ENCODE assay signal across 24 mouse cellular contexts in genomic region chr5:73280567-73280850, GRCm38 (mm10). TPM values are rescaled to one million over a fixed set of nuclear protein-coding genes. Genes with fewer than 3 reads are reported as not detected.
DNase-seq lines count a peak whose midpoint lies in the region; ATAC-seq and TF ChIP-seq lines count a peak whose summit lies in the region.
"Had no signal": no experiment of that assay in that cellular context is flagged by ENCODE, and none has a peak within 500 bp of the region (broad histone marks: within the 10 kb centered on the region; RNA-seq: fewer than 3 reads in every experiment).

No protein-coding gene starts in this region.

- intact Hi-C loops in heart, postnatal 36 days (cut with DNase I), result no loop called here

- no peak for TF ChIP-seq EP300 in stomach, postnatal 0 days (optimal IDR thresholded peaks at IDR 0.05)

- H3K4me1 ChIP-seq in heart, embryonic 11.5 days (ENCODE audit: control insufficient read depth, insufficient read depth, low read length), result peaks cover 7% of the 10 kb centered on the region; the same call in 1 of the 2 replicates
- 0 out of 2 replicates have a peak, but pooled peaks cover 2% of the 10 kb centered on the region for H3K4me1 ChIP-seq in stomach, embryonic 15.5 days
- peaks cover 6% of the 10 kb centered on the region; the same call in 1 of the 2 replicates for H3K4me1 ChIP-seq in stomach, postnatal 0 days (replicated peaks; ENCODE audit: control insufficient read depth, insufficient read depth)
- H3K4me1 ChIP-seq in intestine, embryonic 15.5 days (replicated peaks), result peaks cover 6% of the 10 kb centered on the region
- H3K4me1 ChIP-seq: hindbrain, embryonic 13.5 days; liver, embryonic 12.5 days had no signal

- H3K27me3 ChIP-seq in heart, embryonic 11.5 days (ENCODE audit: control insufficient read depth, insufficient read depth, low read length), result no peaks in the 10 kb centered on the region
- no peaks in the 10 kb centered on the region for H3K27me3 ChIP-seq in stomach, embryonic 15.5 days (replicated peaks)
- H3K27me3 ChIP-seq in stomach, postnatal 0 days (ENCODE audit: control insufficient read depth, insufficient read depth, low read length), result no peaks in the 10 kb centered on the region
- H3K27me3 ChIP-seq in intestine, embryonic 15.5 days (replicated peaks), result no peaks in the 10 kb centered on the region
- H3K27me3 ChIP-seq: embryonic facial prominence, embryonic 13.5 days; hindbrain, embryonic 13.5 days; limb, embryonic 12.5 days had no signal

- H3K9ac ChIP-seq in heart, embryonic 11.5 days (ENCODE audit: low read depth, low read length), result no peak overlapping the region
- H3K9ac ChIP-seq in stomach, embryonic 15.5 days, result no peak overlapping the region
- no peak overlapping the region for H3K9ac ChIP-seq in stomach, postnatal 0 days (ENCODE audit: low read length)
- H3K9ac ChIP-seq in intestine, embryonic 15.5 days, result no peak overlapping the region
- H3K9ac ChIP-seq: embryonic facial prominence, embryonic 13.5 days; hindbrain, embryonic 13.5 days; limb, embryonic 12.5 days; liver, embryonic 12.5 days had no signal

- H3K4me3 ChIP-seq in heart, embryonic 11.5 days (ENCODE audit: low read depth, low read length), result no peak overlapping the region
- no peak overlapping the region for H3K4me3 ChIP-seq in stomach, embryonic 15.5 days (replicated peaks)
- H3K4me3 ChIP-seq in stomach, postnatal 0 days (ENCODE audit: low read depth, low read length), result no peak overlapping the region
- no peak overlapping the region for H3K4me3 ChIP-seq in intestine, embryonic 15.5 days (replicated peaks)
- H3K4me3 ChIP-seq: embryonic facial prominence, embryonic 13.5 days; hindbrain, embryonic 13.5 days; layer of hippocampus, adult 2 months; limb, embryonic 12.5 days; liver, embryonic 12.5 days; midbrain, embryonic 10.5 days had no signal

- H3K36me3 ChIP-seq in heart, embryonic 11.5 days (ENCODE audit: control insufficient read depth, insufficient read depth, low read length), result no peaks in the 10 kb centered on the region
- H3K36me3 ChIP-seq in stomach, embryonic 15.5 days, result no peaks in the 10 kb centered on the region
- no peaks in the 10 kb centered on the region for H3K36me3 ChIP-seq in stomach, postnatal 0 days (ENCODE audit: control insufficient read depth, insufficient read depth, low read length)
- H3K36me3 ChIP-seq in intestine, embryonic 15.5 days, result no peaks in the 10 kb centered on the region
- H3K36me3 ChIP-seq: embryonic facial prominence, embryonic 13.5 days; hindbrain, embryonic 13.5 days; limb, embryonic 12.5 days; liver, embryonic 12.5 days; midbrain, embryonic 10.5 days had no signal

- no peak for TF ChIP-seq CTCF in stomach, postnatal 0 days (IDR thresholded peaks at IDR 0.05; ENCODE audit: low read depth)

- no peak for DNase-seq in heart, postnatal 36 days
- DNase-seq in stomach, postnatal 0 days (ENCODE audit: low spot score), result no peak
- DNase-seq in cerebellum, postnatal 10 days, result no peak
- DNase-seq in spleen, postnatal 14 days (ENCODE audit: low spot score in 2 of 2), result no peak
- DNase-seq: adrenal gland, adult 8-10 months; cerebellum, adult 18-20 months; cerebellum, postnatal 25 days; embryo, embryonic 11 days; kidney, adult 8-10 months; kidney, postnatal 25 days; lung, adult 18-20 months; lung, postnatal 10 days; thymus, postnatal 25 days had no signal

- no peak for ATAC-seq in heart, embryonic 11.5 days (replicated peaks; ENCODE audit: insufficient number of reproducible peaks, low FRiP score, low TSS enrichment)
- no peak for ATAC-seq in stomach, embryonic 15.5 days (ENCODE audit: insufficient read depth, low FRiP score, low read depth)
- ATAC-seq in stomach, postnatal 0 days (ENCODE audit: low FRiP score, low TSS enrichment), result no peak
- ATAC-seq in intestine, embryonic 15.5 days, result peak; percentile 41
- ATAC-seq: activated CD4-positive, CD25-positive, alpha-beta regulatory T cell, adult 4 months; forebrain, embryonic 14.5 days; liver, embryonic 12.5 days had no signal

- 69% methylated on average over 4 of the region's 4 CpGs for WGBS in heart, embryonic 11.5 days (ENCODE audit: insufficient replicate concordance)
- 48% methylated on average over 4 of the region's 4 CpGs for WGBS in stomach, embryonic 15.5 days
- WGBS in stomach, postnatal 0 days, result 48% methylated on average over 4 of the region's 4 CpGs
- WGBS in intestine, embryonic 15.5 days, result 45% methylated on average over 4 of the region's 4 CpGs

- no peaks in the 10 kb centered on the region for H3K9me3 ChIP-seq in heart, embryonic 11.5 days (replicated peaks; ENCODE audit: control insufficient read depth, low read length)
- no peaks in the 10 kb centered on the region for H3K9me3 ChIP-seq in stomach, embryonic 15.5 days
- no peaks in the 10 kb centered on the region for H3K9me3 ChIP-seq in stomach, postnatal 0 days (ENCODE audit: control insufficient read depth, low read length)
- H3K9me3 ChIP-seq in intestine, embryonic 15.5 days, result no peaks in the 10 kb centered on the region
- H3K9me3 ChIP-seq: embryonic facial prominence, embryonic 13.5 days; hindbrain, embryonic 13.5 days; limb, embryonic 12.5 days; liver, embryonic 12.5 days; midbrain, embryonic 10.5 days had no signal

- H3K4me2 ChIP-seq in heart, embryonic 11.5 days, result no peak overlapping the region
- H3K4me2 ChIP-seq in stomach, embryonic 15.5 days, result no peak overlapping the region
- H3K4me2 ChIP-seq in stomach, postnatal 0 days (replicated peaks; ENCODE audit: low read depth), result no peak overlapping the region
- H3K4me2 ChIP-seq in intestine, embryonic 15.5 days (replicated peaks), result no peak overlapping the region
- H3K4me2 ChIP-seq: embryonic facial prominence, embryonic 13.5 days; hindbrain, embryonic 13.5 days; limb, embryonic 12.5 days; liver, embryonic 12.5 days had no signal

- peak overlapping the region; percentile 57; the same call in 1 of the 2 replicates for H3K27ac ChIP-seq in heart, embryonic 11.5 days (ENCODE audit: low read depth, low read length)
- H3K27ac ChIP-seq in stomach, embryonic 15.5 days, result peak overlapping the region; percentile 31; the same call in 1 of the 2 replicates
- no peak overlapping the region for H3K27ac ChIP-seq in stomach, postnatal 0 days (replicated peaks)
- no peak overlapping the region for H3K27ac ChIP-seq in intestine, embryonic 15.5 days
- H3K27ac ChIP-seq: hindbrain, embryonic 13.5 days; layer of hippocampus, adult 2 months; limb, embryonic 12.5 days; liver, embryonic 12.5 days had no signal

RNA-seq across cellular contexts. Expression of gene Ociad1, which starts 12.1 kb away (rescaled TPM):
- polyA plus RNA-seq in heart, embryonic 11.5 days (2014; fragmentation: Nextera tagmentation; extraction: Ambion mirVana), result 156 and 190 TPM in 2 replicates
- 100 to 1,000 TPM; 241 to 249 TPM for total RNA-seq in heart, postnatal 36 days (2021)
- 249 and 252 TPM in 2 replicates for polyA plus RNA-seq in stomach, embryonic 15.5 days (2015; fragmentation: Nextera tagmentation; extraction: Ambion mirVana)
- 169 and 190 TPM in 2 replicates for polyA plus RNA-seq in stomach, postnatal 0 days (2015; fragmentation: Nextera tagmentation; extraction: Ambion mirVana)
- polyA plus RNA-seq in intestine, embryonic 15.5 days (2015; fragmentation: Nextera tagmentation; extraction: Ambion mirVana), result 246 and 258 TPM in 2 replicates

RNA-seq across cellular contexts. Expression of gene Fryl, which starts 24.1 kb away (rescaled TPM):
- 38.1 and 40.8 TPM in 2 replicates for polyA plus RNA-seq in heart, embryonic 11.5 days (2014; fragmentation: Nextera tagmentation; extraction: Ambion mirVana)
- 10 to 100 TPM; 37.6 to 45.2 TPM for total RNA-seq in heart, postnatal 36 days (2021)
- polyA plus RNA-seq in stomach, embryonic 15.5 days (2015; fragmentation: Nextera tagmentation; extraction: Ambion mirVana), result 33.4 TPM in 2 replicates
- polyA plus RNA-seq in stomach, postnatal 0 days (2015; fragmentation: Nextera tagmentation; extraction: Ambion mirVana), result 20.8 TPM in 2 replicates
- polyA plus RNA-seq in intestine, embryonic 15.5 days (2015; fragmentation: Nextera tagmentation; extraction: Ambion mirVana), result 27.1 and 28.4 TPM in 2 replicates

Comparison
In these comparisons a context has a peak if more than half of its experiments do, and no peak if none do; other contexts are left out.
1. H3K27ac ChIP-seq: peak in heart, embryonic 11.5 days (single experiment) and stomach, embryonic 15.5 days (single experiment); none in stomach, postnatal 0 days (single experiment) and intestine, embryonic 15.5 days (single experiment).